Mouse (Mus musculus) ovary, adult 2 months (tissue): Measurements from ENCODE around the gene Lsm4. TPM values are rescaled to one million over a fixed set of nuclear protein-coding genes. Genes with fewer than 3 reads are reported as not detected.

Source experiments
- polyA plus RNA-seq: library from polyadenylated mRNA; depleted of rRNA; stranded (reverse); fragments of >200 nt; gene quantifications from 2 replicates; pipeline ENCODE4 v1.2.3, GENCODE M21; 2012; rRNA removed

Gene Lsm4
- 179 and 190 TPM in 2 replicates for polyA plus RNA-seq

DNA sequence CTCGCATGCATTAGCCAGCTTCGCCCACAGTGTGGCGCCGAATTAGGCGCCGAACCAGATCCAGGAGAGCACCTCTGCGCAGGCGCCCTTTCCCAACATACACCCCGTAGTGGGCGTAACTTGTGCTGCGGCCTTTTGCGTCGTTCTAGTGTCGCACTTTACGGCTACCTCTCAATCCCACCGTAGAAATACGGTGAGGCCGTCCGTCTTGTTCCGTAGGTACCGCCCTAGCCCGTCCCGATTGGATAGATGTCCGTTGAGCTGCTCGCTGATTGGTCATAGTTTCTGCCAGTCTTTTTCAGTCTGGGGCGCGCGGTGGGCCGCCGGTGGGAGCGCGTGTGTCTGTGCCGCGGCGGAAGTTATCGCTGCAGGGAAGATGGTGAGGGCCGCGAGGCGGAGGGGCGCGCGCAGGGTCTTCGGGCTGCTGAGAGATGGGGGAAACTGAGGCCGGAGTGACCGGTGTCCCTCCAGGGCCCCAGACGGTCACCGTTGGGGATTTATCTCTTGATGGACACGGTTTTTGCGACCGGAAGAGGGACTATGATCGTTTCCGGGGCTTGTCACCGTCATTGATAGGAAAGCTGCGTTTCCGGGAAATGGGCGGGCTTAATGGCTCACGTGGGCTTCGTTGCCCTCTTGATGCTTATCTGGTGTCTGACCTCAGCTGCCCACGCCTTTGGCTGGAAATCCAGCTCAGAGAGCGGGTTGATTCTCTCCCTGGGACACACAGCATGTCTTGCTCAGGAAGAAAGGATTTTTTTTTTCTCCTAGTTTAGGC is at the start of gene Lsm4:
Lsm4 (plus strand) TSS at position 170 of the 778 bp plus-strand sequence.

DNA sequence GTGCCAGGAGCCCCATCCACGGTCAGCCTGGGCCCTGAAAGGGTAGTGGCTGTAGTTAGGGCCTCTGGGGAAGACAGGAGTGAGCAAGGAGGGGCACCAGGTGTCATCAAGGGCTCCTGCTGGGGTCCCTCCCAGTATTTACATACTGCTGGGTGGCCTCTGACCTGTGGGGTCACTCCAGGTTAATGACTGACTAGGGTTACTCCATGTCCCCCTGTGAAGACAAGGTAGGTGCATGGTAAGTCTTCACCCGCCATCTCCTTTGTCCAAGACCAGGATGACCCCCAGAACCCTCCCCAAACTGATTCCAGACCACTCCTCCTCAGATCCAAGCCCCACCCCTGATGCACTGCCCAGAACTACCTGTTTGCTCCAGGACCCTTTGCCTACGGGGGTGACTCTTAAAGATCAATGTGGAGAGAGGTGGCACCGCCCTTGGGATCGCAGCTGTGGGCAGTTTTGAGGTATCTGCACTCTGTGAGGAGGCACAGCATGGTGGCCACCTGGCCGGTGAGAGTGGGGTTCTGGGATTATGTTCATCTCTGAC is 40.6 kb upstream of the Lsm4 start, which contains the start of gene Gdf15:
Gdf15 (minus strand) TSS at position 111 of the 547 bp plus-strand sequence.

DNA sequence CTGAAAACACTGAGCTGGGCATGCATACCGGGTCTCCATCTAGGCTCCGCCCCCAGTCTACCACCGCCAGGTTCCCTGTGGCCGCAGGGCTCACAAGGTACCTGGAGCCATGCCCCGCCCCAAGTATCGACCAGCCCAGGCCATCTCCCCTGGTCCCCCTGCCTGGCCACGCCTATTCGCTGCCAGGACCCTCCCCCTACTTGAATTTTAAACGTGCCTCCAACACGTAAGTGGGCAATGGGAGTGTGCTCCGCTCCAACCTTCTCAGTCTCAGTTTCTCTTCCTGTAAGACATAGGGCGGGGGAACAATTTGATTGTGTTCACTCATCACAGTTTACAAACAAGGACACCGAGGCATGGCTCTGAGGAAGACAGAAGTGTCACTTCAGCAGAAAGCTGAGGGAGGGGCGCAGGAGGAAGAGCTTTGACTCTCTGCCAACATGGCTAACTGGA is 12.7 kb upstream of the Lsm4 start, which contains the start of gene Pgpep1:
Pgpep1 (minus strand) TSS at position 116 of the 453 bp plus-strand sequence.

DNA sequence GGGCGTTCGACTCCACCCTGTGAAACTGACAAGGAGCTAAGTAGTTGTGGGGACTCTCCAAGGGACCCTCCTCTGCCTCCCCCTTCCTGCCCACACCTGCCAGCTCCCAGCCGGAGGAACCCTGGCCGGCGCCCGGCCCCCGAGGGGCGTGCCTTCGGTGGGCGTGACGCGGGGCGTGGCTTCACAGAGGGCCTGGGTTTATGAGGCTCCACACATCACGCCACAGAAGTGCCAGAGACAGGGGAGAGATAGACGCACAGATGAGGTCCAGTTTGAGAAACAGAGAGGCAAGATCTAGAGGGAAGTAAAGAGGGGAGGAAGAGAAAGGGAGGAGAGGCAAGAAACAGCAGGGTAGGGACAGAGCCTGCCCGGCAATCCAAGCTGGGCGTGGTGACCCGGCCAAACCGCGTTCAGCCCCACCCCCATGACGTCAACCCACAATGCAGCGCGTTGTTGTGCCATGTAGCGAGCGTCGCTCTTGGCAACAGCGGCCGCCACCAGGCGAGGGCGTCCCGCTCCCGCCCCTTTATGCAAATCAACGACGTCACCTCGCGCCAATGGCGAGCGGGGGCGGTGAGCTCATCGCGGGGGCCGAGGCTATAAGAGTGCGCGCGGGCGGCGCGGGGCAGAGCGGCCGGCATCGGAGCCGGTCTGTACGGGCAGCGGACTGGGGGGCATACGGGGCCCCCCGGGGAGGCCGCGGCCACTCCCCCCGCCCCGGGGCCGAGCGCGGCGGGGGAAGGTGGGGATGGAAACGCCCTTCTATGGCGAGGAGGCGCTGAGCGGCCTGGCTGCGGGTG is 25.5 kb downstream of the Lsm4 start, which contains the start of gene Jund:
Jund (plus strand) TSS at position 640 of the 800 bp plus-strand sequence.

DNA sequence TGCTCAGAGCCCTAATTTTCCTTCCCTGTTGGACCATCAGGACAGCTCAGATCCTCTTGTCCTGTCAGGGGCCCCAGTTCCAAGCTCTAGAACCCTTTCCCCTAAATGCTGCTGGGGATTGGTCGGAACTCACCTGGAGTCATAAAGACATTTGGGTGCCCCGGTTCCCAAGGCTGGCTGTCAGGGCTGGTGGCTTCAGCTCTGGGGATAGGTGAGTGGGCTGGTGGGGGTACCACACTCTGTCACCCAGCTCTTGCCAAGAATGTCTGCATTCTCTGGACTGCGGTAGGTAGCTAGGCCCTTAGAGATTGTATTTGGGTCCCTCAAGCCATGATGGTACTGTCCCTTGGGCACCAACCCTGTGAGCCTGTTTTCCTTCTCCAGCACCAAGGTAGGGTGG is 30.2 kb downstream of the Lsm4 start, which contains the start of gene Iqcn:
Iqcn (plus strand) TSS at position 171 of the 400 bp plus-strand sequence.

DNA sequence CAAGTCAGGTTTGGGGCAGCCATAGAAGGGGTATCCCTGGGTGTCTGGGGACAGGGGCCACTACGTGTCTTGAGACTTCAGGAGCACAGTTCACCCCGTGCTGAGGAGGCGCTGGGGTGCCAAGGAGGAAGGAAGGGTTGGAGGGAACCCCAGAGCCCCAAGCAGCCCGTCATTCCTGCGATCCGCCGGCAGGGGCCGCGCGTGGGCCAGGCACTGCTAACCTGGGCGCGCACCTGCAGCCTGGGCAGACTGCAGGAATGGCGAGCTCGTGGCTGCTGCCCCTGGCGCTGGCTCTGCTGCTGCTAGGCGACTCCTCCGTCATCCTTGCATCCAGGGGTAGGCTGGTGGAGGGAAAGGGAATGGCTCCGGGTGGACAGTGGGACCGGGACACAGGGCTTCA is 45.2 kb downstream of the Lsm4 start, which contains the start of gene Gm3336:
Gm3336 (plus strand) TSS at position 247 of the 400 bp plus-strand sequence.

DNA sequence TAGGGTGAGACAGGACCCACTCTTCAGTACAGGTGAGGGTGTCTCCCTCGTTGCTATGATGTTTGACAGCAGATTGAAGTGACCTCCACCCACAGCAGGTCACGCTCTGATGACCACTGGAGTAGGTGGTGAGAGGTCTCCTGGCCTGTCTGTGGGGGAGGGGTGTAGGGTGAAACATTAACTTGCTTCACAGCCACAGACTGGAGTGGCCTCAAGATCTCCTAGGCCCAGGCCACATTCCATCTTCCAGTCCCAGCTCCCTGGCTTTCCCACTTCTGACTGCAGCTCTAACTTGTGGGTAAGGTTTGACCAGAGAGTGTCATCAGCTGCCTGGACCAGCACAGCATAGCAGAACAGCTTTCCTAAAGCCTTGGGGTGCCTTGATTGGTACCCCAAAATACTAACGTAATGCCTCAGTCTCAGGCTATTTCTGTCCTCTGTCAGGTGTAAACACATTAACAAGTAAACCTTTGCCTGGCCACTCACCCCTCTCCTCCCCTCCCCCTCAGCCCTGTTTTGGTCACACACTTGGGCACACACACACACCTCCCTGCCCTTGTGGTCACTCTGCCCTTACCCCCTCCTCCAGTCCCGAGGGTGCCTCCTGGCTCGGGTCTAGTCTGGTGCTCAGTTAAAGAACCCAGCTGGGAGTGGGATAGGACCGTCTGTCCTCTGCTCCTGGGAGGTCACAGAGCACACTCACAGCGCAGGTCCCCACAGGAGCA is 50.6 kb downstream of the Lsm4 start, which contains the start of gene Pde4c:
Pde4c (plus strand) TSS at position 235 of the 725 bp plus-strand sequence.

Other genes starting within 250 kb of the Lsm4 start
- 69.5 and 70.0 TPM in 2 replicates for gene Crtc1, start 233.7 kb upstream of the Lsm4 start, polyA plus RNA-seq
- 132 and 154 TPM in 2 replicates for gene Klhl26, start 196.3 kb upstream of the Lsm4 start, polyA plus RNA-seq
- gene Tmem59l, start 185.9 kb upstream of the Lsm4 start, polyA plus RNA-seq: 2.3 and 4.0 TPM in 2 replicates
- gene Crlf1, start 180.1 kb upstream of the Lsm4 start, polyA plus RNA-seq: 11.6 and 22.8 TPM in 2 replicates
- gene Rex1bd, start 166.5 kb upstream of the Lsm4 start, polyA plus RNA-seq: 333 and 372 TPM in 2 replicates
- gene Uba52, start 162.4 kb upstream of the Lsm4 start, polyA plus RNA-seq: 989 and 1,155 TPM in 2 replicates
- 685 and 705 TPM in 2 replicates for gene Fkbp8, start 145.5 kb upstream of the Lsm4 start, polyA plus RNA-seq
- gene Kxd1, start 145.3 kb upstream of the Lsm4 start, polyA plus RNA-seq: 70.3 and 97.9 TPM in 2 replicates
- gene Ell, start 133.8 kb upstream of the Lsm4 start, polyA plus RNA-seq: 33.7 and 35.4 TPM in 2 replicates
- 867 and 914 TPM in 2 replicates for gene Isyna1, start 78.9 kb upstream of the Lsm4 start, polyA plus RNA-seq
- 426 and 602 TPM in 2 replicates for gene Ssbp4, start 64.4 kb upstream of the Lsm4 start, polyA plus RNA-seq
- 11.0 and 12.7 TPM in 2 replicates for gene Lrrc25, start 57.1 kb upstream of the Lsm4 start, polyA plus RNA-seq
- 11.8 and 16.3 TPM in 2 replicates for gene Gdf15, start 40.8 kb upstream of the Lsm4 start, polyA plus RNA-seq
- gene Pgpep1, start 12.9 kb upstream of the Lsm4 start, polyA plus RNA-seq: 100 and 112 TPM in 2 replicates
- 689 and 1,003 TPM in 2 replicates for gene Jund, start 25.7 kb downstream of the Lsm4 start, polyA plus RNA-seq
- gene Iqcn, start 30.2 kb downstream of the Lsm4 start, polyA plus RNA-seq: 0.03 TPM in 2 replicates
- gene Gm3336, start 45.3 kb downstream of the Lsm4 start, polyA plus RNA-seq: 0.60 and 0.89 TPM in 2 replicates
- gene Pde4c, start 50.5 kb downstream of the Lsm4 start, polyA plus RNA-seq: 3.5 and 6.5 TPM in 2 replicates
- gene Rab3a, start 81.4 kb downstream of the Lsm4 start, polyA plus RNA-seq: 50.0 and 67.9 TPM in 2 replicates
- 210 and 274 TPM in 2 replicates for gene Mpv17l2, start 87.7 kb downstream of the Lsm4 start, polyA plus RNA-seq
- 322 and 352 TPM in 2 replicates for gene Pik3r2, start 103.5 kb downstream of the Lsm4 start, polyA plus RNA-seq
- gene Mast3, start 131.8 kb downstream of the Lsm4 start, polyA plus RNA-seq: 111 and 132 TPM in 2 replicates
- 1.1 and 1.5 TPM in 2 replicates for gene Il12rb1, start 135.2 kb downstream of the Lsm4 start, polyA plus RNA-seq
- 97.4 and 114 TPM in 2 replicates for gene Arrdc2, start 166.5 kb downstream of the Lsm4 start, polyA plus RNA-seq
- 7.1 and 9.1 TPM in 2 replicates for gene Kcnn1, start 190.0 kb downstream of the Lsm4 start, polyA plus RNA-seq
- gene Ccdc124, start 200.7 kb downstream of the Lsm4 start, polyA plus RNA-seq: 65.2 and 65.7 TPM in 2 replicates
- 0.64 and 0.89 TPM in 2 replicates for gene Slc5a5, start 219.5 kb downstream of the Lsm4 start, polyA plus RNA-seq
- 10,537 and 11,448 TPM in 2 replicates for gene Rpl18a, start 224.2 kb downstream of the Lsm4 start, polyA plus RNA-seq
- 125 and 138 TPM in 2 replicates for gene Map1s, start 232.7 kb downstream of the Lsm4 start, polyA plus RNA-seq